Mouse (Mus musculus) erythroid progenitor cell, adult 5-6 weeks (primary cell): ENCODE measurements around the gene Cfdp1. TPM values are rescaled to one million over a fixed set of nuclear protein-coding genes. Genes with fewer than 3 reads are reported as not detected.

Experiments used
- ATAC-seq: replicated peaks from 2 replicates; pipeline ENCODE4 v1.8.0; 2016; ENCODE audit warnings: moderate number of reproducible peaks, mild to moderate bottlenecking, moderate TSS enrichment, inconsistent platforms; ENCODE audit not compliant: poor library complexity, low FRiP score, severe bottlenecking
- total RNA-seq, 2 experiments: library from RNA; stranded (forward) in 1 of 2; stranded (reverse) in 1 of 2; fragments of 150-400 nt in 1 of 2; fragments of 186-747, 209-891 nt in 1 of 2; gene quantifications; 2 replicates each; pipeline versions ENCODE4 v1.2.3 to v1.2.4; 2015 to 2017; ENCODE audit warnings: low replicate concordance in 2 of 2

The Cfdp1 gene
- total RNA-seq, 2 experiments from 2014 or later, result 46.9 to 61.6 TPM

- ATAC-seq, result no peak
Measured at GRCm38 (mm10) chr8:111808891-111809622, 45.0 kb downstream of the Cfdp1 start.

- no peak for ATAC-seq
Measured at GRCm38 (mm10) chr8:111808006-111808405, 46.1 kb downstream of the Cfdp1 start.

GRCm38 (mm10) chr8:111803362-111803761, 50.7 kb downstream of the Cfdp1 start:
- ATAC-seq, result no peak

- no peak for ATAC-seq
Measured at GRCm38 (mm10) chr8:111802256-111802655, 51.8 kb downstream of the Cfdp1 start.

GRCm38 (mm10) chr8:111801456-111801855, 52.6 kb downstream of the Cfdp1 start:
- ATAC-seq, result no peak

GRCm38 (mm10) chr8:111796528-111796927, 57.6 kb downstream of the Cfdp1 start:
- no peak for ATAC-seq

GRCm38 (mm10) chr8:111793324-111793917, 60.7 kb downstream of the Cfdp1 start:
- no peak for ATAC-seq

GRCm38 (mm10) chr8:111789639-111790038, 64.5 kb downstream of the Cfdp1 start:
- no peak for ATAC-seq

- no peak for ATAC-seq
Measured at GRCm38 (mm10) chr8:111789200-111789599, 64.9 kb downstream of the Cfdp1 start.

GRCm38 (mm10) chr8:111788497-111788896, 65.6 kb downstream of the Cfdp1 start:
- ATAC-seq, result no peak

- no peak for ATAC-seq
Measured at GRCm38 (mm10) chr8:111788085-111788484, 66.0 kb downstream of the Cfdp1 start.

- no peak for ATAC-seq
Measured at GRCm38 (mm10) chr8:111787683-111788082, 66.4 kb downstream of the Cfdp1 start.

GRCm38 (mm10) chr8:111786701-111787588, 67.1 kb downstream of the Cfdp1 start:
- ATAC-seq, result no peak

GRCm38 (mm10) chr8:111786116-111786515, 68.0 kb downstream of the Cfdp1 start:
- ATAC-seq, result no peak

GRCm38 (mm10) chr8:111782671-111783394, 71.3 kb downstream of the Cfdp1 start:
- ATAC-seq, result no peak

GRCm38 (mm10) chr8:111782161-111782560, 71.9 kb downstream of the Cfdp1 start:
- no peak for ATAC-seq

- ATAC-seq, result no peak
Measured at GRCm38 (mm10) chr8:111780697-111781424, 73.2 kb downstream of the Cfdp1 start.

GRCm38 (mm10) chr8:111779690-111780089, 74.4 kb downstream of the Cfdp1 start:
- no peak for ATAC-seq

- ATAC-seq, result no peak
Measured at GRCm38 (mm10) chr8:111778801-111779200, 75.3 kb downstream of the Cfdp1 start.
